Mouse (Mus musculus) right cerebral cortex, postnatal 36 days (tissue): ENCODE data around the gene Rnf157.
"Not testable (repeated sequence)": the region's sequence is repeated elsewhere in the genome, so short reads cannot be mapped to it uniquely, and the experiment has no call there.

Experiments
- DNase-seq, 2 experiments: peaks; one replicate each; pipeline ENCODE4 v3.0.0; 2022; ENCODE audit warnings: low spot score in 2 of 2, mixed read lengths in 1 of 2

The Rnf157 gene

DNA sequence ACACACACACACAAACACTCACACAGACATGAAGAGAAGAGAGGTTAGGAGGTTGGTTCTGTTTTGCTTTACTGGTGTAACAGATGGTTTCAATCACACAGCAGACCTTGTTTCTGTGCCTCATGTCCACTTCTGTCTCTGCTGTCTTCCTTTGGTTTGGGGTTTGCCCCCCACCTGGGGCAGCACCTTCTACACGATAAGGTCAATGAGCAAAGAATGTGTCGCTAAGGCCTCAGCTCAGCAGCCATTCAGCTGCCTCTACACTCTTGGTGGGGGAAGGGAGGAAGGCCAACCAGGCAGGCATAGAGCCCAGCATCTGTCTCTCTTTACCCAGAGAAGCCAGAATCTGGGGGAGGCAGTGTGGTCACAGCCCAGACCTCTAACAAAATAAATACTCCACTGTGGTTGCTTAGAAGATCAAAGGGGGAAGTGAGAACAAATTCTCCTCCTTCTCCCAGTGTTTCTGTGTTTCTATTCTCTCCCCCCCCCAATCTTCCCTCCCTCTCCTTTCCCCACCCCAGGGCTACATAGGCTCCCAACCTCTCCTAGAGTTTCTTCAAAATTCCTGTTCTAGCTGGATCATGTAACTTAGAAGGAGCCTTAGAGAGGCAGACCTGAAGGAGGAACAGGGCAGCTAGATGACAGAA lies 5.5 kb upstream of the Rnf157 start:
- no peak for DNase-seq

DNA sequence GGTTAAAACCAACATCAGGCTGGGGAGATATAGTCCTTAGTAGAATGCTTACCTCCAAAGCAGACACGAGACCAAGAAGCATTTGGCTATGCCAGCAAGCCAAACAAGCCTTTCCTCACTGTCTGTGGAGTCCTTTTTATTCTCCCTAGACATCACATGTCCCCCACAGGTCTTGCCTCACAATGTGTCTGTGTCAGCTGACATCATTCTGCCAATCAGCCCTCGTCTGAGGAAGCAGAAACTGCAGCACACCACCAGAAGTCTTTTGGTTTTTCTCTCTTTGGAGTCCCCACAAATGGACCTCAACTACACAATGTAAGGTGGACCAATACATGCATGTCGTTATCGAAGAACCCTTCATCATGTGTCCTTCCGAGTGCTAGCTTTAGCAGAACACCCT lies 4.2 kb upstream of the Rnf157 start:
- DNase-seq = no peak

DNA sequence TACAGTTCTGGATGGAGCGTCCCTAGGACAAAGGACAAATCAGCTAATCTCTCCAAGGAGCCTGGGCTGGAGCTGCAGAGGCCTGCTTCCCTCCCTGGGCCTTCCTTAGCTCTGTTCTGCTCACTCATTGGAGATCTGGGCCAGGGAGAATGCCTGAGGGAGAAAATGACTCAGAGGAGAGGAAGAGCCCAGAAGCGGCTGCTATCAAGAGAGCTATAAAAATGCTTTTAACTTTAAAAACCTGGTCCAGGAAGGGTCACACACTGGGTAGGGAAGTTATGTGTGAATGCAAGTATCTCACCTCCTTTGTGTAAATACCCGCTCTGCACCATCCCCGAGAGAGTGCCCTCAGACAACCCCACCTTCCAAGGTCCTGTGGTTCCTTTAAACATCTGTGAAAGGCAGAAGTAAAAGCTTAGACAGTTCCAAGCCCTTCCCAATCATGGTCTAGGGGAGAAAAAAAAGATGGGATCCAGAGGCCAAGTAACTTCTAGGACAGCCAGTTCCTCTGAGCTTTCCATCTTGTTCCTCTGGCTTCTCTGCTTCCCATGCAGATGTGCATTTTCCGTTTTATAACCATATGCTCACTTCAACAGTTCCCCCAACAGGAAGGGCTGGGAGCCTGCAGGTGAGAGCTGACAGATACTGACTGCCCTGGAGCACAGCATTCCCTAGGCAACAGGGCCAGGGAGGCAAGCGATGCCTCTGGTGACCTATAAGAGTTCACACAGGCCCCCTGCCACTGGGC lies 3.5 kb upstream of the Rnf157 start:
- DNase-seq = no peak

DNA sequence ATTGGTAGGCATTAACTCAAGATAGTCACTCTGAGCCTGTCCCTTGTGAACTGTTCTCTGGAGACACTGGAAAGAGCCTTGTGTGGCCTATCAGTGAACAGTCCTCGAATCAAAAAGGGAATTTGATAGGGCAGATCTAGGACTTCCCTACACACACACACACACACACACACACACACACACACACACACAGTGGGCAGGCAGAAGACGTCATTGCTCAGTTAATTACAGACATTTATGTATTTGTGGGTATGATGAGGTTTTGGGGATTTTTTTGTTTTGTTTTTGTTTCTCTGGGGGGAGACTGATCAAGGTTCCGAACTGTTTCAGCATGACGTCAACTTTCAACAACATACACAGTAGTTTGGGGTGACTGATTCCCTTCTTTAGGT lies 795 bp upstream of the Rnf157 start:
- DNase-seq = no peak

DNA sequence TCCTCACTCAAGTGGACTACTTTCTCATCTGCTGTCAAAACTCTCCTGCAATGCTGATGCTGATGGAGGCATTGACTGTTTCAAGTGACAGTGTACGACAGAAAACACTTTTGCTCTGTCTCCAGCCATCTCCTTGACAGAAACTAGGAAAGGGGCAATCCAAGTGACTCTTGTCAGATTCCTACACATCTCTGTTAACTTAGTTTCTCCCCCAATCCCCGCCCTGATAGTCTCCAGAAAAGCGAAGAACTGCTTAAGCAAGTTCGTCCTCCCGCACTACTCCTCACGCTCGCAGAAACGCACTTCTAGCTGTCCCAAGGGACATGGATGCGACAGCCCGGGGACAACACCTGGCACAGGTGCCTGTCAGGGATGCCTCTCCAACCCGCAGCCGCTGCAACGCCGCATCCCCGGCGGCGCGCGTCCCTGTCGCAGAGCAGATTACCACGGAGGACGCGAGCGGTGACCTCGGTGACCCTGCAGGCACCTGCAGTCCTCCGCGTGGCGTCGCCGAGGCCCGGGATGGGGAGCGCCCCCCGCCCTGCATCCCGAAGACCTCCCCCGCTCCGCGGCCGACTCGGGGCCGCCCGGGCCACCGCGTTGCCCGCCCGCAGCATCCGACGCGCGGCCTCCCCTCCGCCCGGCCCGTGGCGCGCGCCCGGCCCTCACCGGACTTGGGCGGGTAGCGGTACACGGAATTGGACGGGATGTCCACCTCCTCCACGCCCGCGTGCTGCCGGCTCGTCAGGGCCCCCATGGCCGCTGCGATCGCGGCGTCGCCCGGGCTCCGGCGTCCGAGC lies 604 bp downstream of the Rnf157 start:
- no peak for DNase-seq

DNA sequence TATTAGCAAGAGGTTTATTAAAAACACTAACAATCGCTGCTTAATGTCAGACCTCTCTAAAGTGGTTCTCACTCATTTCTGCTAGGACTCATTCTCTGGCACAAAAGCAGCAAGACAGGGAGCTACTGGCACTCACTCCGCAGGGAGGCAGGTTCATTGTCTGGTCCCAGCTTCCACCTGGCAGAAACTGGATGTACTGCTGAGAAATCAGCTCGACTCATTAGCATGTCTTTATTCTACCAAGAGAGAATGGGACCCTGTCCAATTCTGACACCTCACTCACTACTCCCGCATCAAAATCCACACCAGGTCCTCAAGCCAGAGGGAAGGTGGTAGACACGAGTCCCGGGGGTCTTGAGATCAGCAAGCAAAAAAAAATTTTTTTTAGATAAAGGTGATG lies 1.2 kb downstream of the Rnf157 start:
- no peak for DNase-seq

DNA sequence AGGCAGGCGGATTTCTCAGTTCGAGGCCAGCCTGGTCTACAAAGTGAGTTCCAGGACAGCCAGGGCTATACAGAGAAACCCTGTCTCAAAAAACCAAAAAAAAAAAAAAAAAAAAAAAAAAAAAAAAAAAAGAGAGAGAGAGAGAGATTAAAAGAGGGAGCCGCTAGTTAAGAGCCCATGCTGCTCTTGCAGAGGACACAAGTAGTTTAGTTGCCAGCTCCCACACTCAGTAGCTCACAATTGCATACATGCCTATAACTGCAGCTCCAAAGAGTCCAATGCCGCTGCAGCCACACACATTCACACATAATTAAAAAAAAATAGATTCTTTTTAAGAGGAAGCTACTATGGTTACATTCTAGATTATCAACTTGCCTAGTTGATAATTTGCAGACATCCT lies 2.4 kb downstream of the Rnf157 start:
- not testable (repeated sequence) for DNase-seq

DNA sequence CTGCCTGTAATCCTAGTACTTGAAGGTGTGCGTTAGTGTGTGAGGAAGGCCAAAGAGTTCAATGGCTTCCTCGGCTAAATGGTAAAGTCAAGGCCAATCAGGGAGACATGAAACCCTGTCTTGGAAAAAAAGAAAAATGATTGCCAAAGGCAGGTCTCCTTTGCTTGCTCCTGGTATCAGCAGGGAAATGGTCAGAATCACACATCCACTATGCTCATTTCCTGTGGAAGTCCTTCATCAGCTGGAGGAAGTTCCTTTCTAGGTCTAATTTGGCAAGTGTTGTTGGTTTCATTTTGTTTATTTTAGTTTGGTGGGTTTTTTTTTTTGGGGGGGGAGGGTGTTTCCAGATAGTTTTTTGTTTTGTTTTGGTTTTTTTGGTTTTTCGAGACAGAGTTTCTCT lies 3.8 kb downstream of the Rnf157 start:
- DNase-seq = no peak

DNA sequence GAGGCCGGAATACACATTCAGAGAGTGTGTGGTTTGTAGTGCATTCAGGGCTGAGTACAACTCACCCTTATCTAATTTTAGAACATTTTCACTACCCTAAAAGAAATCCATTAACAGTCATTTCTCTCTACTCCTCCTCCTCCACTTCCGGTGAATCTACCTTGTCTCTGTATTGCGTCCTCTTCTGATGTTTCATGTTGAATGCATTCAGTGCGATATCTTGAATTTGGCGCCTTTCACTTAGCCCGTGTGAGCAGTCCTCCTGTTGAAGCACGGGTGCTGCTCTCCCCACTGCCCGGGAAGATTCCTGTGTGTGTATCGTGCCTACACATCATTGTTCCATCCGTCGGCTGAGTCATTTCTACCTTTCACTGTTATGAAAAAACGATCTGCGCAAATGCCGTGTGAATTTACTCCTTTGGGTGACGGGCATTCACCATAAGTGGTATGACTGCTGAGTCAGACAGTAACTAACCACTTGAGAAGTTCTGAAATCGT lies 6.6 kb downstream of the Rnf157 start:
- no peak for DNase-seq

DNA sequence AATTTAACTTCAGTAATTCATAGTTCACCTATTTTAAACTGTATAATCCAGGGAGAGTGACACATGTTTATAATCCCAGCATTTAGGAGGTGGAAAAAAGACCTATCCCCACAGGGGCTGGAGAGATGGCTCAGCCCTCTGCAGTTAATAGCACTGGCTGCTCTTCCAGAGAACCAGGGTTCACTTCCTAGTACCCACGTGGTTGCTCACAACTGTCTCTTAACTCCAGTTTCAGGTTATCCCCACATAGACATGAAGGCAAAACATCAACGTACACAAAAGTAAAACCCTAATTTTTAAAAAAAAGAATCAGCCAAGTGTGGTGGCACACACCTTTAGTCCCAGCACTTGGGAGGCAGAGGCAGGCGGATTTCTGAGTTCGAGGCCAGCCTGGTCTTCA lies 7.2 kb downstream of the Rnf157 start:
- no peak for DNase-seq

DNA sequence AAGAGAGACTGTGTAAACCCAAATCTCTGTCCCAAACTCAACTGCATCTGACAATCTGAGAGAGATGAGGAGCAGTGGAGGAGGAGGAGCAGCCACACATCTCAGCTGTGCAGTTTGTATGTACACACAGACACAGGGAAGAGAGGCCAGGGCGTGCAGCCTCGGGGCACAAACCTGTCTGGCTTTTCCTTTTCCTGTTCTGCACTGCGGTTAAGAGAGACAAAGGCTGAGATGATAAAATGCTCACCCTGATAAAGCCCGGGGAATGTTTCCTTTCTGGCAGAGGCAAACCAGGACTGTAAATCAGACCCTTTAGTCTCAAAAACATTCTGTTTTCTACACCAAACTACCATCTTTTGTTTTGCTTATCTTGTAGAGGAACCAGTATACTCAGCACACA lies 12.3 kb downstream of the Rnf157 start:
- no peak for DNase-seq

DNA sequence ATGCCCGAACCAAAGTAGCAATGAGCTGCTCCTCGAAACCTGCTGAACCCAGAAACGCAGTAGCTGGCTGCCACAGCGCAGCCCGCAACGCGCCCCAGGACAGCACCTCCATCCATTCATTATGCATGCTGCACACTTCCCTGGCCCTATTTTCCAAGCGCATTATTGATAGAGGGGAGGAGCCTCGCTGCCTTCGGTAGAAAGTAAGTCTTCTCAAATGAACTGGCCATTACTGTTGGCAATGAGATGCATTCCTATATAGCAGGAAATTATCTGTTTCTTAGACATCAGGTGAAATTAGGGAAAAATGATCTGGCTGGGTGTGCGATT lies 14.5 kb downstream of the Rnf157 start:
- DNase-seq = no peak

DNA sequence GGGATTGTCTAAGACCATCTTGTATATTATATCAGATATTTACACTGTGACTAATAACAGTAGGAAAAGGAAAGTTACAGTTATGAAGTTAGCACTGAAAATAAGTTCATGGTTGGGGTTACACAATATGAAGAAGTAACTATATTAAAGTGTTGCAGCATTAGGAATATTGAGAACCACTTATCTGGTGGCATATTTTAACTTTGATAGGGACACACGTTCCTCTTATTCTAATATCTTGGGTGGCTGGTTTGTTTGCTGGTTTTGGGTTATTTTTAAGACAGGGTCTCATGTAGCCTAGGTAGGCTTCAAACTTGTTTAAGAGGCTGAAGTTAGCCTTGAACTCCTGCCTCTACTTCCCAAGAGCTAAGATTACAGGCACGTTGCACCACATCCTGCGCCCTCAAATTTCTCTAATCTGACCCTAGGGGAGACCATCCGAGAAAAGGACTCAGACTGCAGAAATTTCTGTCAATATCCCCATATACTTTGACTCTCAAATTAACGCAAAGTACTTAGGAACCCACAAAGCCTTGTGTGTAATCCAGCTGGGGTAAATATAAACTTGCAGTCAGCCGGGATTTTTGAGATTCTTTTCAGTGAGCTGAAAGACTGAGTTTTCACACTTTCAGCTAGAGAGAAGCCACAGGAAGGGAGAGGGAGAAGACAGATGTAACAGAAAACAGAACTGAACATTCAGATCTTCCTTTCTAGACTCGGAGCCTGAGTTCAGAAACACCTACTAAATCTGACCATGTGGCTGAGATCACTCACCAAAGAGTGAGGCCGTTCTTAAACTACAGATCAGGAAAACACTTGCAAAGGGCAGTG lies 15.1 kb downstream of the Rnf157 start:
- no peak for DNase-seq

DNA sequence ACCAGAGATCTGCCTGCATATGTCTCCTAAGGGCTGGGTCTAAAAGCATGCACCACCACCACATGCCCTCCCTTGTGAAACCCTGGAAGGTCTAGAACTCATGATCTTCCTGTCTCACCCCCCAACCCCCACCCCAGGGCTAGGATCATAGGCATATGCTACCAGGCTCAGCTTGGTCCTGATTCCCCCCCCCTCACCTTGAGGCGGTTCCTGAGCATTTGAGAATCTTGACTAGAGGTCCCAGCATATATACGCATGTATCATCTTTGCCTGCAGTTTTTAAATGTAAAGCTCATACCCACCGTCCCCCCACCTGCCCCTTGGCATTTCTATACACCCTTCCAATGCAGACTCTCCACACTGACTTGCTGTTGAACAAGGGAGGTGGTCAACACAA lies 15.9 kb downstream of the Rnf157 start:
- DNase-seq = no peak

DNA sequence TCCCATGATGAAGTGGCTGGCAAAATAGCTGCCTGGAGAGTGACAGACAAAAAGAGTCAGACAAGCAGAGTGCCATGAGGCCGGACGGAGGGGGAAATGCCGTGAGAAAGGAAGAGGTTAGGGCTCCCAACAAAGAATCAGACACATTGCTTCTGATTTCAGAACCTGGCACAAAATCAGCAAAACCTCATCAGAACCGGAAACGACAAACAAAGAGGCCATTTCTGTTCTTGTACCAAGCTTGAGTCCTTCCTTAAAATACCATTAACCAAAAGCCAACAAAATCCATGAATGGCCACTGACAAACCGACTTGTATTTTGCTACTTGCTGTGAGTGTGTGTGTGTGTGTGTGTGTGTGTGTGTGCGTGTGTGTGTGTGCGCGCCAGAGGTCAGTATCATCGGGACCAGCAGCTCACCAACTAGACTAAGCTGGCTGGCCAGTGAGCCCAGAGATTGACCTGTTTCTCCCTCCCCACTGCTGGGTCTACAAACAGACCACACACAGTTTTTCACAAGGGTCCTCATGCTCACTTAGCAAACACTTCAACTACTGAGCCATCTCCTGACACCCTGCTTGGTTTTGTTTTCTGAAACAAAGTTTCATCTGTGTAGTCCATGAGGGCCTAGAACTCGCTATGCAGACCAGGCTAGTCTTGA lies 16.4 kb downstream of the Rnf157 start:
- DNase-seq = no peak

DNA sequence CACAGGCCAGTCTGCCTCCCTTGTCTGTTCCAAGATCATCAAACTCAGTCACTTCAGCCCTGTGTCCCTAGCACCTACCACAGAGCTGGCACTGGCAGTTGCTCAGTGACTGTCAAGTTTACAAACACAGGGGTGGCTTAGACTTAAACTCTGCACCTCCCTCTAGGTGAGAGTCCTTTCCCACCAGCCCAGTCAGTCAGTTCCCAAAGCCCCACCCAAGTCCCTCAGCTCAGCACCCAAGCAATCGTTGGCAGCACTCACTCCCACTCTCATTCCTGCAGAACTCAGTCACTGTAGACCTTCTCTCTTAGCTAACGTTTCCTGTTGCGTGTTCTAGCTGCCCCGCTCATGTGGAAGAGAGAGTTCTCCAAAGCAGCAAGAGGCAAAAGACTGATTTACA lies 18.1 kb downstream of the Rnf157 start:
- DNase-seq = no peak

DNA sequence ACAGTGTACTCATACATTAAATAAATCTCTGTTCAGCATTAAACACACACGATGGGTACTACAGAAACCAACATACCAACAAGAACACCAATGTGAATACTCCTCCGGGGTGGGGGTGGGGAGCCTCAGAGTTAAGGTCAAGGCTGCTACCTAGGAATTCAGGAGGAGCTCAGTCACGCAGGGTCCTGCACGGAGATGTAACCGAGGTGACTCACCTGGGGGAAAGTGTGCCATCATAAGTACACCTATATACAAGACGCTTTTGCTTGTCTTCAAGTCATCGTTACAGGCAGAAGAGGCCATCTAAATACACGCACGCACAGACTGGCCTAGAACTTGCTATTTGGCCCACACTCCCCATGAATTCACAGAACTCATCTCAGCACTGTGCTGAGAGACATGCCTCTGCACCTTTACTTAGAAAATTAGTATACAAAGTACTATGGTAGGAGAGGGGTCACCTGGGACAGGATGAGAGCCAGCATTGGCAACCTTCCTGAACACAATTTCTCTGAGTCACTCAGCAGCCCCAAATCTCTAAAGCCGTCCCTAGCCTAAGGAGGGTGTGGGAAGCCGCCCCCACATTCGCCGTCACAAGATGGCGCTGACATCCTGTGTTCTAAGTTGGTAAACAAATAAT lies 23.9 kb downstream of the Rnf157 start:
- no peak for DNase-seq

DNA sequence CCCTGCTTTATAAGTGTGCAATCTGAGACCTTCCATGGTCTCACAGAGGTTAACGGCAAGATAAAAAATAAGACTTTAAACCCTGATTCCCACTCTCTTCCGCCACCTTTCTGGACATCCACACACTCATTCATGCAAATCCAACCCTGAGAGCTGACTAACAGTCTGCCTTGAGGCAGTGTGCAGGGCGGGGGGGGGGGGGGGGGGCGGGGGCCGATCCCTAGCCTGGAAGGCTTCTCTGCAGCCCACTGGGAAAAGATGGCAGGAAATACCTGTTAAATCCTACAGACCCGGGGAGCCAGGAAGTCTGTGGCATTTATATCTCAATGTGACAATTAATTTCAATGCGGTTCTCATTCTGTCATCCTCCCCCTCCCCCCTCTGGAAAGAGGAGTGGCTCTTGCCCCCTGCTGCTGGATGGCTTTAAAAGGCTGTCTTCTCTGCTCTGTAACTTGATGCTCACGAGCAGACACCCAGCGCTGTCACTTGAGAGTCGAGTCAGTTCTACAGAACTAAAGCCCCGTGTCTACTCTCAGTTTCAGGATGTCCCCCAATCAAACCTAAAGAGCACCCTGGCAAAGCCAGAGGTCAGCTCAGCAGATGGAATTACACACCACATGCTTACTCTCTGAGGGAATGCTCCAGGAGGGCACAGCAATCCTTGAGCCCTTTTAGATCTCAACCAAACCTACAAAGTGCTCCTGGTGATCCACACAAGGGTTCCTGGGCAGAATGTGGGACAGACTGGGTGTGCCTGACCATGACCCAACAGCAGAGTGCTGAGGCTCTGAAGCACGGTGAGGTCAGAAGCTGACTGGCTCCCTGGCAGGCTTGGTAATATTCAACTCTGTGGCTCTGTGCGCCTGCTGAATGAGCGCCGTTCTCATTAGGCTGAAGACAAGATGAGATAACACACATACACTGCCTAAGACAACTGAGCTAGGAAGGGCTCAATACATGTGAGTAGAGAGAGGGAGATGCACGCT lies 25.5 kb downstream of the Rnf157 start:
- no peak for DNase-seq

DNA sequence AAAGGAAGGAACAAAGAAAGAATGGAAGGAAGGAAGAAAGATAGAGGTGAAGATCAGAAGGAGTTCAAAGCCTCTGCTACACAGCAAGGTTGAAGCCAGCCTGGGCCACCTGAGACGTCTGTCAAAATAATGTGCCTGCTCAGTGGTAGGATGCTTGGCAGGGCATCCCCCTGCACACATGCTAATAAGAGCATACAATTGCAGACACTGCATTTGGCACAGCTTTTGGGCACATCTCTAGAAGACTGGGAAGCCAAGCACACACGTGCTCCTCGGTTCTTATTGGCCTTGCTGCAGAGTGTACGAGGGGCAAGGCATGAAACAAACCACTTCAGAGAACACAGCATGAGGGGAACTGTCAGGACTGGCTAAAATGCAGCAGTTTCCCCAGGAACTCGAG lies 26.8 kb downstream of the Rnf157 start:
- DNase-seq = no peak

DNA sequence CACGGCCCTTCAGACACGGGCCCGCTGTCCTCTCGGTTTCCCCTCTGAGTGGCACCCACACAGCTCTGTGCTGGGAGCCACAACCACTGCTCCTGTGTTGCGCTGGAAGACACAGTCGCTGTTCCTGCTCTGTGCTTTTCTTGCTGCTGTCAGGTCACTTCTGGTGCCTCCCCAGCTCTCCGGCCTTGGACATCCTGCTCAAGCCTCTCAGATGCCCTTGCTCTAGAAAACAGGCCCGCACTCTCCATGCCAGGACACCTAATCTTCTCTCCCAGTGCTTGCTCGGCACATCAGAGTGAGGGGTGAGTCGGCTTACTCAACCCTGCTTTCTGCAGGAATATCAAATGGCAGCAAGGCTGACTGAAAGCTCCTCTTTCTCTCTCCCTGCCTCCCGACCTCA lies 28.7 kb downstream of the Rnf157 start:
- DNase-seq = no peak
